Mouse (Mus musculus) ES-Bruce4 (cell line): Measurements from ENCODE around the gene Dock6. TPM values are rescaled to one million over a fixed set of nuclear protein-coding genes. Genes with fewer than 3 reads are reported as not detected.

Experiments
- H3K27ac ChIP-seq: 2 replicates; pipeline ENCODE4 v1.5.1; 2012; ENCODE audit warnings: low read length, inconsistent platforms; ENCODE audit not compliant: insufficient read depth
- H3K27me3 ChIP-seq: 2 replicates; pipeline ENCODE4 v1.6.1; 2012; ENCODE audit warnings: mild to moderate bottlenecking, low read length, inconsistent platforms; ENCODE audit not compliant: control insufficient read depth, poor library complexity, insufficient read depth, severe bottlenecking
- H3K36me3 ChIP-seq: 2 replicates; pipeline ENCODE4 v1.6.1; 2012; ENCODE audit warnings: inconsistent platforms, mild to moderate bottlenecking, low read length, moderate library complexity; ENCODE audit not compliant: control insufficient read depth, poor library complexity, insufficient read depth, severe bottlenecking
- H3K4me1 ChIP-seq: one replicate; pipeline ENCODE4 v1.8.1; 2011; ENCODE audit warnings: low read length; ENCODE audit not compliant: control insufficient read depth, insufficient read depth
- H3K4me3 ChIP-seq: 2 replicates; pipeline ENCODE4 v1.5.1; 2011; ENCODE audit warnings: low read depth, mild to moderate bottlenecking, low read length
- H3K9ac ChIP-seq: 2 replicates; pipeline ENCODE4 v1.6.1; 2012; ENCODE audit warnings: low read depth, mild to moderate bottlenecking, inconsistent platforms; ENCODE audit not compliant: poor library complexity, severe bottlenecking
- H3K9me3 ChIP-seq: replicated peaks from 2 replicates; pipeline ENCODE4 v1.6.1; 2012; ENCODE audit warnings: mild to moderate bottlenecking, low read length, inconsistent platforms; ENCODE audit not compliant: control insufficient read depth, poor library complexity, insufficient read depth, severe bottlenecking
- CTCF ChIP-seq: IDR thresholded peaks from one replicate; pipeline ENCODE4 v1.8.1; 2011; ENCODE audit warnings: low read depth, low read length
- EP300 ChIP-seq: IDR thresholded peaks from 2 replicates; pipeline ENCODE4 v1.6.1; 2011; ENCODE audit warnings: low read depth, low read length; ENCODE audit not compliant: insufficient read depth
- POLR2A ChIP-seq: IDR thresholded peaks from one replicate; pipeline ENCODE4 v1.8.1; 2011; ENCODE audit warnings: low read length; ENCODE audit not compliant: insufficient read depth
- polyA plus RNA-seq: library from polyadenylated mRNA; stranded (reverse); fragments of >200 nt; gene quantifications from 2 replicates; pipeline ENCODE4 v1.2.4, GENCODE M21; 2011; ENCODE audit warnings: low read depth; ENCODE audit not compliant: missing spikeins, insufficient read depth, insufficient read length

Gene Dock6
- 74.9 and 80.8 TPM in 2 replicates for polyA plus RNA-seq

DNA sequence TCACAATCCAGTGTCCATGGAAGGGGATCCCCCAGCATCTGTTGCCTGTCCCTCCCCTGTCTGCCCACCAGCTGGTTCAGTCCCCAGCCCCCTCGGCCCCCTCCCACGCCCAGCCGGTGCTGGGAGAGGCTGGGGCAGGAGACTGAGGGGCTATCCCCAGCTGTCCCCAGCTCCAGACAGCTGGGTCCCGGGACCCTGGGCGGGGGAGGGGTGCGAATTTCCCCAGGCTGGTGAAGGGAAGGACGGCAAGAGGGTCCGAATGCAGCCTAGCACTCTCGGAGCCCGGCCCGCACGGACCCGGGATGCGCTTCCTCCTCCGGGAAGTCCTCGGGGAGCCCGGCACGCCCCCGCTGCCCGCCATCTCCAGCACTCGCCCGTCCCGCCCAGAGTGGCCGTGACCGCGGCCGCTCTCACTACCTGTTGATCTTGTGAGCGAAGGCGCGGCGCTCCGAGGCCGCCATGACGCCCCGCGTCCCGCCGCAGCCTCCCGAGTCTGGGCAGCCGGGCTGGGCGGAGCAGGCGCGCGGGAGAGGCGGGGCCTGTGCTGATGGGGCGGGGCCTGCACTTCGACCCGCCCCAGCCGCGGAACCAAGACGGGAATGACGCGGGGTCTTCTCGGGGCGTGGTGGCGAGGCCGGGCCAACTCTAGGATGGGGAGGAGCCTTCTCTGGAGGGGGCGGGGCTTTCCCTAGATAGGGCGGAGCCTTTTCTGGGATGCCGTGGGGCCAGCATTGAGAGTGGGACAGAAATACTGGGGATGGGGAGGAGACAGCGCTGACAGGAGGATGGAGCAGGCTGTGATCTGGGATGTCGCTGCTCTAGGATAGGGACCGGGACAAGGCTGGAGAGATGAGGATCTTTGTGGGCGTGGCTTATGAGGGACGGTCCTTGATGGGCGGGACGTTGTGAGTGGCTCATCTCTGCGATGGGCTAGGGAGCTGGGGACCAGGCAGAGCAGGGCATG is at the start of gene Dock6:
TSS of gene Dock6 (minus strand) at position 508 of the 964 bp plus-strand sequence.
- Histone ChIP-seq H3K9ac (peak within 1 kb of the TSS; percentile 93), H3K27me3 (no peaks in the 10 kb centered on the region), H3K4me3 (peak within 1 kb of the TSS; percentile 83), H3K9me3 (no peaks in the 10 kb centered on the region), H3K27ac (peak within 1 kb of the TSS; percentile 13), H3K4me1 (peaks cover 8% of the 10 kb centered on the region), H3K36me3 (no peaks in the 10 kb centered on the region)
- TF ChIP-seq EP300 (peak; percentile 31; the same call in 1 of the 2 replicates), CTCF (no peak), POLR2A (peak; percentile 52)

DNA sequence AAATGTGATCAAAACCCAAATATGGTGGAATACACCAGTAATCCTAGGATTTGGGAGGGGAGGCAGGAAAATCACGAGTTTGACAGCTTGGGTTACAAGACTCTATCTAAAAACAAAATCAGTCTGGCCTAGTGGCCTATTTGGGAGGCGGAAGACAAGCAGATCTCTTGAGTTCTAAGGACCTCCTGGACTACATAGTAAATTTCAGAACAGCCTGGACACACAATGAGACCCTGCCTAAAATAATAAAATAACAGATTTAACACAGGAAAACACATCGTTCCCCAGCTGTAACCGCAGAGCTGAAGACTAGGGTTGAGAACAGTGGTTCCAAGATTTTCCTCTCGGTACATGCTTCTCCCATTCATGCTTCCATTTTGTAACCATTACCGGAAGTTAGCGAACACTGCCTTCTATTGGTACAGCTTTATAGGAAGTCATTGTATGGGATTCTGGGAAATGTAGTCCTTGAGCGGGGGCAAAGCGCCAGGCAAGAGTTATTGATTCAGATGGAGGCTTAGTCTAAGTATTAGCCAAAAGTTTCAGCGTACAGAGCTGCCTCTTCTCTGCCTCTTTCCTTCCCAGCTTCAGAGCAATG is 48.9 kb upstream of the Dock6 start:
- H3K27me3 ChIP-seq = no peaks in the 10 kb centered on the region
- H3K9ac ChIP-seq = peak overlapping the region; percentile 84
- TF ChIP-seq EP300 = no peak
- no peak for TF ChIP-seq CTCF
- TF ChIP-seq POLR2A = no peak
- no peak overlapping the region for H3K27ac ChIP-seq
- H3K9me3 ChIP-seq = no peaks in the 10 kb centered on the region
- H3K4me1 ChIP-seq = no peaks in the 10 kb centered on the region
- H3K36me3 ChIP-seq = no peaks in the 10 kb centered on the region
- peak overlapping the region; percentile 86 for H3K4me3 ChIP-seq

DNA sequence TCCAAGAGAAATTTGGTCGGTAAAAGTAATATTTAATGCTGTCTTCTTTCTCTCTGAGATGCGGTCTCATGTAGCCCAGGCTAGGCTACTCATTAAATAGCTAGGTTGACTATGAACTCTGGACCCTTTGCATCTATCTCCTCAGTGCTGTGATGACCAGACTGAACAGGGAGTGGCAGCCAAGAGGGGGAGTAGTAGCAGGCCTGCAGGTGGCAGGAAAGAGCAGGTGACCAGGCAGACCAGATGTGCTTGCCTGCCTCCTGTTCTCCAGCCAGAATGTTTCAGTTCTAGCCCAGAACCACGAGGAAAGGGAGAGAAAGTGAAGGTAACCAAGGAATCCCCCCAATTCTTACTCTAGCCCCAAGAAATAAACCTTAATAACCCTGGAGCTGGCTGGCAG is 36.8 kb upstream of the Dock6 start:
- no peaks in the 10 kb centered on the region for H3K36me3 ChIP-seq
- H3K27ac ChIP-seq = no peak overlapping the region
- peaks cover 4% of the 10 kb centered on the region; the same call in 1 of the 2 replicates for H3K9me3 ChIP-seq
- TF ChIP-seq EP300 = no peak
- TF ChIP-seq CTCF = peak; percentile 71
- H3K4me1 ChIP-seq = no peaks in the 10 kb centered on the region
- H3K4me3 ChIP-seq = no peak overlapping the region
- H3K27me3 ChIP-seq = no peaks in the 10 kb centered on the region
- H3K9ac ChIP-seq = no peak overlapping the region

DNA sequence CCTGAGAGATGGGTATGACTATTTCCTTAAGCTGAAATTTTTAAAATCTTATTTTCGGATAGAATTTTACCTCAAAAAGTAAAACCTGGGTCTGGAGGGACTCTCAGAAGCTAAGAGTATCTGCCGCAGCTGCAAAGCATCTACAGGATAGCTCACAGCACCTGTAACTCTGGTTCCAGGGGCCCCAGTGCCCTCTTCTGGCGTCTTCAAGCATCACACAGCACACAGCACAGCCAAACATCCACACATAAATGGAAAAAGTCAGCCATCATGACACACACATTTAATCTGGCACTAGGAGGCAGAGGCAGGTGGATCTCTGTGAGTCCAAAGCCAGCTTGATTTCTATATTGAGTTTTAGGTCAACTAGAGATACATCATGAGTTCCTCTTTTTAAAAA is 24.2 kb upstream of the Dock6 start:
- H3K9ac ChIP-seq = no peak overlapping the region
- TF ChIP-seq POLR2A = no peak
- peak; percentile 72 for TF ChIP-seq CTCF
- peaks cover 11% of the 10 kb centered on the region for H3K9me3 ChIP-seq
- H3K4me3 ChIP-seq = no peak overlapping the region
- no peaks in the 10 kb centered on the region for H3K27me3 ChIP-seq
- H3K4me1 ChIP-seq = no peaks in the 10 kb centered on the region
- H3K27ac ChIP-seq = no peak overlapping the region
- H3K36me3 ChIP-seq = no peaks in the 10 kb centered on the region

DNA sequence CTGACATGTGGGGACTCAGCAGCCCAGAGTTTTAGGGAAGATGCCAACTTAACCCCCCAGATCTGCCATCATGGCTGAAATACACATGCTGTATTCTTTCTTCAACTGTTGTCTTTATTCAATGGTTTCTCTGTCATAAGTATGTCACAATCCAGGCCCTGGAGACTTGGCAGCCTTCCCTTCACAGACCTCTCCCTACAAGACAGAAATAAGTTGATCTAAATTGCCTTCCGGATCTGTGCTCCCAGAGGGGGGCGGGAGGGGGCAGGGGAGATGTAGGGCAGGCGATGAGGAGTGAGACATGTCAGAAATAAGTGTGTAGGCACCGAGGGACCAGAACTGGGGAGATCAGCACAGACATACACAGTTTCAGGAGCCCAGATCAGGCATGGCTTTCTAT is 19.8 kb upstream of the Dock6 start:
- Histone ChIP-seq H3K36me3 (no peaks in the 10 kb centered on the region), H3K9me3 (no peaks in the 10 kb centered on the region), H3K27ac (no peak overlapping the region), H3K4me3 (no peak overlapping the region), H3K4me1 (no peaks in the 10 kb centered on the region), H3K27me3 (no peaks in the 10 kb centered on the region), H3K9ac (no peak overlapping the region)
- TF ChIP-seq EP300 (no peak), CTCF (no peak), POLR2A (no peak)
